22 mouse cellular contexts compared by ENCODE assay signal in genomic region chr11:94193109-94193508, GRCm38 (mm10). TPM values are rescaled to one million over a fixed set of nuclear protein-coding genes. Genes with fewer than 3 reads are reported as not detected.
A peak's percentile ranks its signal among the peaks of the same experiment; 100 is the strongest.
DNase-seq lines count a peak whose midpoint lies in the region; ATAC-seq and TF ChIP-seq lines count a peak whose summit lies in the region.
"Had no signal": no experiment of that assay in that cellular context is flagged by ENCODE, and none has a peak within 500 bp of the region (broad histone marks: within the 10 kb centered on the region; RNA-seq: fewer than 3 reads in every experiment).

No protein-coding gene starts in this region.

- no peak for TF ChIP-seq POLR2A in heart, adult 2 months (IDR thresholded peaks at IDR 0.05; ENCODE audit: insufficient read depth, low read depth, low read length)

- H3K9ac ChIP-seq in heart, adult 2 months (ENCODE audit: low read depth, low read length) = no peak overlapping the region
- H3K9ac ChIP-seq in hindbrain, embryonic 16.5 days (ENCODE audit: low read depth, low read length) = no peak overlapping the region
- no peak overlapping the region for H3K9ac ChIP-seq in midbrain, embryonic 13.5 days (replicated peaks)
- H3K9ac ChIP-seq: forebrain, postnatal 0 days; liver, embryonic 13.5 days; lung, embryonic 14.5 days; neural tube, embryonic 12.5 days had no signal

- H3K27me3 ChIP-seq in heart, adult 2 months (ENCODE audit: control insufficient read depth, insufficient read depth, low read length) = no peaks in the 10 kb centered on the region
- H3K27me3 ChIP-seq in heart, embryonic 10.5 days (ENCODE audit: insufficient read depth, poor library complexity, severe bottlenecking) = no peaks in the 10 kb centered on the region
- no peaks in the 10 kb centered on the region for H3K27me3 ChIP-seq in hindbrain, embryonic 16.5 days (replicated peaks; ENCODE audit: control insufficient read depth, insufficient read depth, low read length)
- H3K27me3 ChIP-seq in hindbrain, embryonic 10.5 days (ENCODE audit: insufficient read depth, poor library complexity, severe bottlenecking) = no peaks in the 10 kb centered on the region
- H3K27me3 ChIP-seq in midbrain, embryonic 13.5 days = no peaks in the 10 kb centered on the region
- no peaks in the 10 kb centered on the region for H3K27me3 ChIP-seq in midbrain, embryonic 10.5 days (ENCODE audit: low read depth, poor library complexity, severe bottlenecking)
- H3K27me3 ChIP-seq: neural tube, embryonic 12.5 days had no signal

- 24% methylated on average over 2 of the region's 2 CpGs for whole genome bisulfite sequencing in heart, adult 2 months
- WGBS in heart, embryonic 10.5 days = 69% methylated on average over 2 of the region's 2 CpGs
- 44% methylated on average over 2 of the region's 2 CpGs for WGBS in hindbrain, embryonic 16.5 days
- WGBS in hindbrain, embryonic 10.5 days = 82% methylated on average over 2 of the region's 2 CpGs
- WGBS in midbrain, embryonic 13.5 days = 59% methylated on average over 2 of the region's 2 CpGs
- WGBS in midbrain, embryonic 10.5 days = 92% methylated on average over 2 of the region's 2 CpGs

- no peak for TF ChIP-seq CTCF in heart, adult 2 months (IDR thresholded peaks at IDR 0.05)

- H3K9me3 ChIP-seq in heart, embryonic 10.5 days = no peaks in the 10 kb centered on the region
- H3K9me3 ChIP-seq in hindbrain, embryonic 16.5 days (ENCODE audit: control insufficient read depth, low read length) = no peaks in the 10 kb centered on the region
- H3K9me3 ChIP-seq in hindbrain, embryonic 10.5 days = no peaks in the 10 kb centered on the region
- no peaks in the 10 kb centered on the region for H3K9me3 ChIP-seq in midbrain, embryonic 13.5 days
- no peaks in the 10 kb centered on the region for H3K9me3 ChIP-seq in midbrain, embryonic 10.5 days (replicated peaks)
- H3K9me3 ChIP-seq: forebrain, embryonic 10.5 days; liver, embryonic 13.5 days; neural tube, embryonic 12.5 days had no signal

- intact Hi-C loops in heart, adult 2 months (cut with DNase I) = no loop called here

- no peaks in the 10 kb centered on the region for H3K36me3 ChIP-seq in heart, adult 2 months (ENCODE audit: control insufficient read depth, insufficient read depth, low read length)
- H3K36me3 ChIP-seq in heart, embryonic 10.5 days = no peaks in the 10 kb centered on the region
- H3K36me3 ChIP-seq in hindbrain, embryonic 16.5 days (ENCODE audit: control insufficient read depth, insufficient read depth, low read length) = no peaks in the 10 kb centered on the region
- no peaks in the 10 kb centered on the region for H3K36me3 ChIP-seq in hindbrain, embryonic 10.5 days
- no peaks in the 10 kb centered on the region for H3K36me3 ChIP-seq in midbrain, embryonic 13.5 days
- no peaks in the 10 kb centered on the region for H3K36me3 ChIP-seq in midbrain, embryonic 10.5 days
- H3K36me3 ChIP-seq: forebrain, embryonic 10.5 days; liver, embryonic 13.5 days; neural tube, embryonic 12.5 days had no signal

- ATAC-seq in hindbrain, embryonic 16.5 days = peak; percentile 60; the same call in 1 of the 2 replicates
- ATAC-seq in midbrain, embryonic 13.5 days = peak; percentile 50; the same call in 1 of the 2 replicates
- ATAC-seq: forebrain, postnatal 0 days had no signal

- no peaks in the 10 kb centered on the region for H3K4me1 ChIP-seq in heart, adult 2 months (ENCODE audit: control insufficient read depth, insufficient read depth, low read length)
- H3K4me1 ChIP-seq in heart, embryonic 10.5 days = peaks cover 30% of the 10 kb centered on the region
- no peaks in the 10 kb centered on the region; the same call in 1 of the 2 replicates for H3K4me1 ChIP-seq in hindbrain, embryonic 16.5 days (ENCODE audit: control insufficient read depth, insufficient read depth, low read depth, low read length)
- peaks cover 22% of the 10 kb centered on the region for H3K4me1 ChIP-seq in hindbrain, embryonic 10.5 days (replicated peaks)
- H3K4me1 ChIP-seq in midbrain, embryonic 13.5 days (replicated peaks) = peaks cover 7% of the 10 kb centered on the region; the same call in 1 of the 2 replicates
- H3K4me1 ChIP-seq in midbrain, embryonic 10.5 days = peaks cover 17% of the 10 kb centered on the region

- peak in 1 of 2 experiments; percentile 51 for DNase-seq in heart, adult 2 months
- no peak for DNase-seq in heart, embryonic 10.5 days (ENCODE audit: low spot score)
- DNase-seq in hindbrain, embryonic 10.5 days (ENCODE audit: low spot score) = no peak
- DNase-seq in midbrain, embryonic 10.5 days (ENCODE audit: low spot score) = no peak
- no peak for DNase-seq in embryo, embryonic 10 days (ENCODE audit: low spot score)
- DNase-seq: adrenal gland, adult 2 months; cerebellum, adult 11-12 months; cerebellum, postnatal 36 days; forebrain, postnatal 0 days; kidney, adult 8-10 months; layer of hippocampus, adult 9-11 months; liver, embryonic 13.5 days; lung, embryonic 14.5 days; lung, postnatal 36 days; right cerebral cortex, adult 18-20 months; thymus, postnatal 25 days had no signal

- no peaks in the 10 kb centered on the region for H3K79me2 ChIP-seq in heart, adult 2 months (replicated peaks; ENCODE audit: control insufficient read depth, insufficient read depth, low read length)

- H3K27ac ChIP-seq in heart, adult 2 months = no peak overlapping the region
- H3K27ac ChIP-seq in heart, embryonic 10.5 days = no peak overlapping the region
- H3K27ac ChIP-seq in hindbrain, embryonic 16.5 days (ENCODE audit: low read depth, low read length) = 0 out of 2 replicates have a peak overlapping the region, but pooled peaks have one; percentile 5
- no peak overlapping the region for H3K27ac ChIP-seq in hindbrain, embryonic 10.5 days
- no peak overlapping the region for H3K27ac ChIP-seq in midbrain, embryonic 13.5 days
- H3K27ac ChIP-seq in midbrain, embryonic 10.5 days (replicated peaks) = no peak overlapping the region
- H3K27ac ChIP-seq: forebrain, embryonic 10.5 days; left cerebral cortex, adult 2 months; liver, embryonic 13.5 days; neural tube, embryonic 12.5 days had no signal

- no peak overlapping the region for H3K4me2 ChIP-seq in hindbrain, embryonic 16.5 days (ENCODE audit: low read length)
- H3K4me2 ChIP-seq in midbrain, embryonic 13.5 days (replicated peaks) = no peak overlapping the region
- H3K4me2 ChIP-seq: liver, embryonic 13.5 days; lung, embryonic 14.5 days; neural tube, embryonic 12.5 days had no signal

- no peak overlapping the region for H3K4me3 ChIP-seq in heart, adult 2 months
- H3K4me3 ChIP-seq in heart, embryonic 10.5 days = no peak overlapping the region
- H3K4me3 ChIP-seq in hindbrain, embryonic 16.5 days (ENCODE audit: low read length) = no peak overlapping the region
- H3K4me3 ChIP-seq in hindbrain, embryonic 10.5 days = no peak overlapping the region
- no peak overlapping the region for H3K4me3 ChIP-seq in midbrain, embryonic 13.5 days (replicated peaks)
- H3K4me3 ChIP-seq in midbrain, embryonic 10.5 days = no peak overlapping the region
- H3K4me3 ChIP-seq: forebrain, embryonic 10.5 days; left cerebral cortex, adult 2 months; liver, embryonic 13.5 days; neural tube, embryonic 12.5 days had no signal

- 0 out of 2 replicates have a peak, but pooled peaks have one; percentile 8 for TF ChIP-seq EP300 in heart, adult 2 months (IDR thresholded peaks at IDR 0.05; ENCODE audit: insufficient read depth, low read depth, low read length)

RNA-seq across cellular contexts. Expression of gene Tob1, which starts 18.1 kb away (rescaled TPM):
- 10 to 100 TPM; 47.6 to 55.1 TPM for total RNA-seq in heart, adult 2 months (2021)
- polyA plus RNA-seq in heart, adult 2 months (2012; rRNA removed) = 29.0 and 33.1 TPM in 2 replicates
- polyA plus RNA-seq in heart, embryonic 10.5 days (2016; fragmentation: Nextera tagmentation; extraction: Ambion mirVana) = 18.5 and 21.7 TPM in 2 replicates
- polyA plus RNA-seq in hindbrain, embryonic 16.5 days (2015; fragmentation: Nextera tagmentation; extraction: Ambion mirVana) = 29.1 and 29.2 TPM in 2 replicates
- polyA plus RNA-seq in hindbrain, embryonic 10.5 days (2016; fragmentation: Nextera tagmentation; extraction: Ambion mirVana) = 22.3 and 31.1 TPM in 2 replicates
- 33.0 and 33.2 TPM in 2 replicates for polyA plus RNA-seq in midbrain, embryonic 13.5 days (2015; fragmentation: Nextera tagmentation; extraction: Ambion mirVana)
- 18.4 and 21.6 TPM in 2 replicates for polyA plus RNA-seq in midbrain, embryonic 10.5 days (2016; fragmentation: Nextera tagmentation; extraction: Ambion mirVana)

RNA-seq across cellular contexts. Expression of gene Wfikkn2, which starts 52.7 kb away (rescaled TPM):
- total RNA-seq in heart, adult 2 months (2021) = 1 to 10 TPM; 4.3 to 6.3 TPM
- polyA plus RNA-seq in heart, adult 2 months (2012; rRNA removed) = 4.5 and 4.6 TPM in 2 replicates
- polyA plus RNA-seq in heart, embryonic 10.5 days (2016; fragmentation: Nextera tagmentation; extraction: Ambion mirVana) = 0.59 and 1.7 TPM in 2 replicates
- polyA plus RNA-seq in hindbrain, embryonic 16.5 days (2015; fragmentation: Nextera tagmentation; extraction: Ambion mirVana) = 9.3 and 10.2 TPM in 2 replicates
- 0.61 and 2.0 TPM in 2 replicates for polyA plus RNA-seq in hindbrain, embryonic 10.5 days (2016; fragmentation: Nextera tagmentation; extraction: Ambion mirVana)
- polyA plus RNA-seq in midbrain, embryonic 13.5 days (2015; fragmentation: Nextera tagmentation; extraction: Ambion mirVana) = 2.9 and 3.4 TPM in 2 replicates
- 0.27 and 0.99 TPM in 2 replicates for polyA plus RNA-seq in midbrain, embryonic 10.5 days (2016; fragmentation: Nextera tagmentation; extraction: Ambion mirVana)
- total RNA-seq: monocyte, adult 5-6 weeks had no signal
